Mouse (Mus musculus): ENCODE results near the gene Fbxo46.

GRCm38 (mm10) chr7:19171831-19172230 lies 52.2 kb downstream of the Fbxo46 start:
- no peak for TF ChIP-seq CTCF (IDR thresholded peaks at IDR 0.05; ENCODE audit: low read depth, low read length)
- TF ChIP-seq POLR2A (IDR thresholded peaks at IDR 0.05; ENCODE audit: extremely low read depth, insufficient read depth, low read length), result no peak
